Mouse (Mus musculus) stomach, adult 2 months (tissue): ENCODE measurements around the gene Pnp. TPM values are rescaled to one million over a fixed set of nuclear protein-coding genes. Genes with fewer than 3 reads are reported as not detected.

ENCODE experiments used
- polyA plus RNA-seq: library from polyadenylated mRNA; depleted of rRNA; stranded (reverse); fragments of >200 nt; gene quantifications from 2 replicates; pipeline ENCODE4 v1.2.3, GENCODE M21; 2012; rRNA removed

The Pnp gene
- 6.5 and 7.3 TPM in 2 replicates for polyA plus RNA-seq

DNA sequence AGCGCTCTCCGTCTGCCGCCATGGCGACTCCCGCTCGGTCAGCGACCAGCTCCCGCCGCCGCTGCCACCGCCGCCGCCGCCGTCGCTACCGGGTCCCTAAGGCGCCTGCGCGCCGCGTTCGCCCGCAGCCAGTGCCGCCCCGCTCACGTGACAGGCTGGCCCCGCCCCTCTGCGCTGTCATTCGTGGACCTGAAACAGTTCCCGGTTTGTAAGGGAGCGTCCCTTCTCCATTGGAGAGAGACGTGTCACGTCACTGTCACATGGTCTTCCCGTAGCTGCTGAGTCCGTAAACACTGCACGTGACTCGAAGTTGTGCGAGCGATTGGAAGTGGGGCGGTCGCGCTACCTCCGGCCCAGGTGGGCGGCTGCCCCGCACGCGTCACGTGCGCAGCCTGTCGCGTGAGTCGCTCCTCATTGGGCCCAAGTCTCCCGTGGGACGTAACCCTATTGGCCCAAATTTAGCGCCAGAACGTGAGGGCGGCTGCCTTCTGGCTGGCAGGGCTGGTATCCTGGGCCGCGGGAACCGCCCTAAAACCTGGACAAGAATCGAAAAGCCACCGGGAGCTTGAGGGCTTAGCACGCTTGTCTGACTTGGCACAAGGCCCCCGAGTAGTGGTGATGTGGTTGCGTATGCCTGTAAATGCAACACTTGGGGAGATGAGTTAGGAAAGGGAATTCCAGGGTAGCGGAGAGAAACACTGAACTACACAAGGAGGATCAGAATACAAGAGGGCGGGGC, at the start of gene Pnp, which contains the start of gene Pip4p1:
Gene Pnp (plus strand): TSS at position 329 of the 739 bp plus-strand sequence.
Gene Pip4p1 (minus strand): TSS at position 103 of the 739 bp plus-strand sequence.

DNA sequence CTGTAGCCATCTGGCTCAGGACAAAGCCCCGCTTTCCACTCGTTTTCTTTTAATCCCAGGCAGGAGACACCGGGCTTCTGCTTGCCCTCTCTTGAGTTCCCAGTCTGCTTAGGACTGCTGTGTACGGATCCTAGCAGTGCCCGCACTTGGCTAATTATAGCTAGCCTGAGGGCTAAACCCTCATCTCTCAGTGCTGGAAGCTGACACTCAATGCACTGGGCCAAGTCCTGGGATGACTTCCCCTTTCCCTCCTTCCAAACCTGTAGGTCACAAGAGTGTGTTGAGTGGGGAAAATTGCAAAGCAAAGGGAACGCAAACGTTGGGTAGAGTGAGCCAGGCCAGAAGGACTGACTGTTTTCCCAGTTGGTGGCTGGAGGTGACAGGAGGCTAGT, 33.5 kb upstream of the Pnp start, which contains the start of gene Klhl33:
Gene Klhl33 (minus strand): TSS at position 134 of the 392 bp plus-strand sequence.

DNA sequence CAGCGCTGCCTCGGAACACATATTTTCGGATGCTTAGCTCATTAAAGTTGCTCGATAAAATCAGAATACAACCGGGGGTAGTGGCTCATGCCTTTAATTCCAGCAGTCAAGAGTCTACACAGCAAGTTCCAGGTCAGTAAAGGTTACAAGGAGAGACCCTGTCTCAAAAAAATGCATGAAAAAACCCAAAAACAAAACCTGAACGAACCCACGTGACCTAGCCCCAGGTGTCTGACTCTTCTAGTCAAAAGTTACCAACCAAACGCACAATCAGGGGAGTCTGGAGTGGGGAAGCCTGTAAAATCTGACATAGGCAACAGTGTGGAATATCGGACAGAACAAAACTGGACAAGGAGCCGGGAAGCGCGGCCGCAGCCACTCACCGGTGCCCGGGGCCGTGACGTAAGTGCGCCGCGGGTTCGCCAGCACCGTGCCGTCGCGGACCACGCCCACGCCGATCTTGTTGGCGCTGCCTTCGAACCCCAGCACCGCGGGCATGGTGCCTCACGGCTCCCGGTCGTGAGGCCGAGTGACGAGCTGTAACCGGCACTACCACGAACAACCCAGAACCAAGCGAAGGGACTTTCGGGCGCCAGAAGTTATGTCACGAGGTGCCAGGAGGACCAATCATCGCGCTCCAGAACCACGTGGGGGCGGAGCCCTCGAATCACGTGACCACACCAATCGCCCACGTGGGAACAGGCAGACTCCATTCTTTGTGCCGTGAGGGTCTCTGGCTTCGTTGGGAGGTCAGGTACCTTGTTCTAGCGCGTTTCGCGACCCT, 6.4 kb upstream of the Pnp start, which contains the start of the genes Osgep and Apex1:
Gene Osgep (minus strand): TSS at position 613 of the 784 bp plus-strand sequence.
Gene Apex1 (plus strand): TSS at position 688 of the 784 bp plus-strand sequence.

GRCm38 (mm10) chr14:50943932-50944667, 13.2 kb downstream of the Pnp start, which contains the start of gene Gm49342:
Gene Gm49342 (plus strand): TSS chr14:50944517.

DNA sequence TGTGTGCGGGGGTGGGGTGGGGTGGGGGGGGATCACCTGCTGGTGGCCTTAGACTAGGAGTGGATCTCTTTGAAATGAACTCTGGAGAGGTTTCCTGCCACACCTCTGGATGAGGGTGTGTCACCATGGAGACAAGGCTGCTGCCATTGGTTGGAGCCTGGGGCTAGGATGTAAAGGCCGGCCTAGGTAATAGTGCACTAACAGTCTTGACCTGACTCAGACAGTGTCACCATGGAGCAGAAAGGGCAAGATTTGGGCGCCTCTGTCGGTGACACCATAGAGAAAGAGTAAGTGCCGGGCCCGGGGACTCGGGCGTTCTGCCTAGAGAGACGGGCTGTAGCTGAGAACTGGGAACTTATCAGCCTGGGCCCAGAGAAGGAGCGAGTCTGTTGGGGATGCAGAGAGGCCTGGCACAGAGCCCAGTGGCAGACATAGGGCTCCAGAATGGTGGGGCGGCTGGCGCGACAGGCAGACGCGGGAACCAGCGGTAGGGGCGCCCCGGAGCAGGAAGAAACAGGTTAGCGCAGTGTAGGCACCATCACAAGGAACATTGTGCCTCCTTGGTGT, 25.1 kb downstream of the Pnp start, which contains the start of gene Pnp2:
Gene Pnp2 (plus strand): TSS at position 51 of the 567 bp plus-strand sequence.

GRCm38 (mm10) chr14:51007152-51007801, 76.4 kb downstream of the Pnp start, which contains the start of gene Rnase10:
Gene Rnase10 (plus strand): TSS chr14:51007751.

Other genes starting within 250 kb of the Pnp start
- not detected in 2 replicates for gene Olfr747, start 237.9 kb upstream of the Pnp start, polyA plus RNA-seq
- not detected in 2 replicates for gene Olfr748, start 223.7 kb upstream of the Pnp start, polyA plus RNA-seq
- not detected in 2 replicates for gene Olfr749, start 186.0 kb upstream of the Pnp start, polyA plus RNA-seq
- gene Ttc5, start 145.6 kb upstream of the Pnp start, polyA plus RNA-seq = 5.8 and 6.4 TPM in 2 replicates
- not detected in 2 replicates for gene Ccnb1ip1, start 123.3 kb upstream of the Pnp start, polyA plus RNA-seq
- gene Parp2, start 123.2 kb upstream of the Pnp start, polyA plus RNA-seq = 1.1 and 1.7 TPM in 2 replicates
- 7.6 and 10.3 TPM in 2 replicates for gene Tep1, start 60.5 kb upstream of the Pnp start, polyA plus RNA-seq
- 0.65 and 0.79 TPM in 2 replicates for gene Klhl33, start 33.6 kb upstream of the Pnp start, polyA plus RNA-seq
- gene Osgep, start 6.2 kb upstream of the Pnp start, polyA plus RNA-seq = 37.8 and 96.3 TPM in 2 replicates
- gene Apex1, start 6.1 kb upstream of the Pnp start, polyA plus RNA-seq = 7.8 and 10.9 TPM in 2 replicates
- gene Pip4p1, start 226 bp upstream of the Pnp start, polyA plus RNA-seq = 27.9 and 42.4 TPM in 2 replicates
- gene Gm49342, start 13.4 kb downstream of the Pnp start, polyA plus RNA-seq = not detected in 2 replicates
- gene Pnp2, start 24.9 kb downstream of the Pnp start, polyA plus RNA-seq = 0.14 TPM in 1 of 2 replicates, not detected in the other
- gene Rnase10, start 76.7 kb downstream of the Pnp start, polyA plus RNA-seq = 0.40 TPM in 1 of 2 replicates, not detected in the other
- 0.19 TPM in 1 of 2 replicates, not detected in the other for gene Rnase9, start 110.8 kb downstream of the Pnp start, polyA plus RNA-seq
- not detected in 2 replicates for gene Rnase11, start 119.1 kb downstream of the Pnp start, polyA plus RNA-seq
- gene Rnase12, start 126.6 kb downstream of the Pnp start, polyA plus RNA-seq = 0.28 TPM in 1 of 2 replicates, not detected in the other
- gene Olfr750, start 143.4 kb downstream of the Pnp start, polyA plus RNA-seq = not detected in 2 replicates
- 79.4 and 84.2 TPM in 2 replicates for gene Rnase4, start 160.0 kb downstream of the Pnp start, polyA plus RNA-seq
- gene Ang, start 160.1 kb downstream of the Pnp start, polyA plus RNA-seq = 19.2 and 19.3 TPM in 2 replicates
- 0.06 TPM in 1 of 2 replicates, not detected in the other for gene Eddm3b, start 183.3 kb downstream of the Pnp start, polyA plus RNA-seq
- 0.44 and 1.2 TPM in 2 replicates for gene Rnase6, start 192.8 kb downstream of the Pnp start, polyA plus RNA-seq
- gene Rnase1, start 215.7 kb downstream of the Pnp start, polyA plus RNA-seq = 13.9 and 17.8 TPM in 2 replicates
- 0.10 and 0.35 TPM in 2 replicates for gene Rnase2b, start 231.2 kb downstream of the Pnp start, polyA plus RNA-seq